Mouse (Mus musculus) embryonic facial prominence, embryonic 14.5 days (tissue): ENCODE results near the gene Dchs1. TPM values are rescaled to one million over a fixed set of nuclear protein-coding genes. Genes with fewer than 3 reads are reported as not detected.
"Not testable (repeated sequence)": the region's sequence is repeated elsewhere in the genome, so short reads cannot be mapped to it uniquely, and the experiment has no call there.

Experiments used
- ATAC-seq: fragments of 200-750 bp; cut with Nextera tagmentation; 2 replicates; pipeline ENCODE4 v1.8.0; 2017; ENCODE audit warnings: low read depth, moderate number of reproducible peaks, moderate TSS enrichment
- DNase-seq: peaks from one replicate; pipeline ENCODE4 v3.0.0-alpha.2; 2015; ENCODE audit warnings: low spot score
- H3K27ac ChIP-seq: fragments of 300-500 bp; sonication (generic); replicated peaks from 2 replicates; pipeline ENCODE4 v1.5.1; 2014; ENCODE audit warnings: low read depth, mild to moderate bottlenecking, low read length, moderate library complexity
- H3K27me3 ChIP-seq: fragments of 300-500 bp; sonication (generic); replicated peaks from 2 replicates; pipeline ENCODE4 v1.6.1; 2014; ENCODE audit warnings: low read length; ENCODE audit not compliant: control insufficient read depth, insufficient read depth
- H3K36me3 ChIP-seq: fragments of 300-500 bp; sonication (generic); 2 replicates; pipeline ENCODE4 v1.6.1; 2014; ENCODE audit warnings: low read length, mixed read lengths; ENCODE audit not compliant: control insufficient read depth, insufficient read depth
- H3K4me1 ChIP-seq: fragments of 300-500 bp; sonication (generic); 2 replicates; pipeline ENCODE4 v1.6.1; 2014; ENCODE audit warnings: antibody characterized with exemption, low read length; ENCODE audit not compliant: control insufficient read depth, insufficient read depth
- H3K4me2 ChIP-seq: fragments of 300-500 bp; sonication (generic); 2 replicates; pipeline ENCODE4 v1.6.1; 2014; ENCODE audit warnings: low read depth, mild to moderate bottlenecking, low read length, moderate library complexity, mixed read lengths
- H3K4me3 ChIP-seq: fragments of 300-500 bp; sonication (generic); 2 replicates; pipeline ENCODE4 v1.5.1; 2014; ENCODE audit warnings: low read depth, mild to moderate bottlenecking, low read length
- H3K9ac ChIP-seq: fragments of 300-500 bp; sonication (generic); 2 replicates; pipeline ENCODE4 v1.6.1; 2014; ENCODE audit warnings: low read depth, mild to moderate bottlenecking, low read length, moderate library complexity, mixed read lengths
- H3K9me3 ChIP-seq: fragments of 300-500 bp; sonication (generic); 2 replicates; pipeline ENCODE4 v1.6.1; 2016; ENCODE audit warnings: low read length; ENCODE audit not compliant: control insufficient read depth
- WGBS: fragments of 180-500 bp; shearing (Covaris S2); extraction: QIAGEN DNeasy Blood & Tissue Kit; methylation state at CpG from one replicate; pipeline ENCODE4 v1.1.7; 2014; 5-methylcytosine and 5-hydroxymethylcytosine counted together
- polyA plus RNA-seq: library from polyadenylated mRNA; unstranded; fragments of >200 nt; fragmentation: Nextera tagmentation; extraction: Ambion mirVana; gene quantifications from 2 replicates; pipeline ENCODE4 v1.2.1, GENCODE M21; 2014

The Dchs1 gene
- polyA plus RNA-seq, 1 experiment from 2014 or later = 21.2 TPM

- no peaks in the 10 kb centered on the region for H3K27me3 ChIP-seq
- ATAC-seq = peak; percentile 99
- peak within 1 kb of the TSS; percentile 89 for H3K27ac ChIP-seq
- peak; percentile 96 for DNase-seq
- H3K9me3 ChIP-seq = no peaks in the 10 kb centered on the region
- H3K4me2 ChIP-seq = peak within 1 kb of the TSS; percentile 73
- H3K9ac ChIP-seq = peak within 1 kb of the TSS; percentile 89
- peak within 1 kb of the TSS; percentile 84 for H3K4me3 ChIP-seq
- WGBS = 0% methylated on average over 26 of the region's 62 CpGs
- H3K4me1 ChIP-seq = peaks cover 21% of the 10 kb centered on the region
- H3K36me3 ChIP-seq = peaks cover 51% of the 10 kb centered on the region
These were observed 51.1 kb downstream of the Dchs1 start, which contains the start of gene Ilk for GRCm38 (mm10) chr7:105736264-105736901. Ilk (plus strand) TSS chr7:105736592.

DNA sequence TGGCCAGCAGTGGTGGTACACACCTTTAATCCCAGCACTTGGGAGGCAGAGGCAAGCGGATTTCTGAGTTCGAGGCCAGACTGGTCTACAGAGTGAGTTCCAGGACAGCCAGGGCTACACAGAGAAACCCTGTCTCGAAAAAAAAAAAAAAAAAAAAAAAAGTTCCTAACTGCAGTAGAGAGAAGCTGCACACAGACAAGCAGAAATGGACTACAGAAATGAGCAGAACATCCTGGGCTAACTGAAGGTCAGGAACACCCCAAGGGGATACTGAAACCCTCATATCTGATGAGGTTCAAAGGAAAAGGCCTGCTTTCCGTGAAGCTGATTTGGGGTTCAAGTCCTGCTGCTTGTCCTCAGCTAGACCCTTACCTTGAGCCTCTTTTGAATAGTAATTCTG, 52.0 kb downstream of the Dchs1 start:
- 36% methylated on average over 3 of the region's 4 CpGs for WGBS
- Histone ChIP-seq H3K27ac (peak overlapping the region; percentile 89), H3K4me1 (peaks cover 21% of the 10 kb centered on the region), H3K4me3 (peak overlapping the region; percentile 84), H3K4me2 (peak overlapping the region; percentile 73), H3K9ac (peak overlapping the region; percentile 89), H3K36me3 (peaks cover 49% of the 10 kb centered on the region)
- not testable (repeated sequence) for DNase-seq, ATAC-seq, H3K27me3 ChIP-seq, H3K9me3 ChIP-seq

DNA sequence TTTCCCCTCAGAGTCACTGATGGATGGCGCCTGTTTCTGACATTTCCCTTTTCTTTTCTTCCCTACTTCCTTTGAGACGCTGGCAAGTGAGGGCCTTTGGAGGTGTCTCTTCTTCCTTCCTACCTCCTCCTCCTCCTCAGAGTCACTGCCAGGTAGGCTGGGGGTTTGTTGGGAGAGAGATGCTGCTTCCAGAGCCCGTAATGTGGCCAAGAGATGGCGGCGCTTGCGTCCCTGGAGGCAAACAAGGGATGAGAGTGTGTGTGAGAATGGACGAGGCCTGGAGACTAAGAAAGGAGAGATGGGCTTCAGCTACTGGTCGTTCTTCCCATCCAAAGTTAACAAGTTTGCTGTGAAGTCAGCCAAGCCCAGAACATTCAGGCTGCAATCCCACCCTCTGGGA, 52.6 kb downstream of the Dchs1 start:
- Histone ChIP-seq H3K27ac (no peak overlapping the region), H3K27me3 (no peaks in the 10 kb centered on the region), H3K9ac (peak overlapping the region; percentile 89; the same call in 1 of the 2 replicates), H3K4me2 (peak overlapping the region; percentile 73; the same call in 1 of the 2 replicates), H3K36me3 (peaks cover 47% of the 10 kb centered on the region), H3K4me1 (peaks cover 21% of the 10 kb centered on the region), H3K9me3 (no peaks in the 10 kb centered on the region), H3K4me3 (peak overlapping the region; percentile 84; the same call in 1 of the 2 replicates)
- WGBS = 86% methylated on average over 8 of the region's 8 CpGs
- DNase-seq = no peak
- ATAC-seq = no peak

GRCm38 (mm10) chr7:105733836-105734235, 53.6 kb downstream of the Dchs1 start:
- H3K4me2 ChIP-seq = no peak overlapping the region
- ATAC-seq (no peak), DNase-seq (no peak)
- peaks cover 13% of the 10 kb centered on the region for H3K4me1 ChIP-seq
- no peaks in the 10 kb centered on the region for H3K27me3 ChIP-seq
- WGBS = 93% methylated on average over 11 of the region's 11 CpGs
- H3K9ac ChIP-seq = no peak overlapping the region
- H3K36me3 ChIP-seq = peaks cover 49% of the 10 kb centered on the region
- H3K27ac ChIP-seq = no peak overlapping the region
- H3K4me3 ChIP-seq = no peak overlapping the region
- H3K9me3 ChIP-seq = no peaks in the 10 kb centered on the region

DNA sequence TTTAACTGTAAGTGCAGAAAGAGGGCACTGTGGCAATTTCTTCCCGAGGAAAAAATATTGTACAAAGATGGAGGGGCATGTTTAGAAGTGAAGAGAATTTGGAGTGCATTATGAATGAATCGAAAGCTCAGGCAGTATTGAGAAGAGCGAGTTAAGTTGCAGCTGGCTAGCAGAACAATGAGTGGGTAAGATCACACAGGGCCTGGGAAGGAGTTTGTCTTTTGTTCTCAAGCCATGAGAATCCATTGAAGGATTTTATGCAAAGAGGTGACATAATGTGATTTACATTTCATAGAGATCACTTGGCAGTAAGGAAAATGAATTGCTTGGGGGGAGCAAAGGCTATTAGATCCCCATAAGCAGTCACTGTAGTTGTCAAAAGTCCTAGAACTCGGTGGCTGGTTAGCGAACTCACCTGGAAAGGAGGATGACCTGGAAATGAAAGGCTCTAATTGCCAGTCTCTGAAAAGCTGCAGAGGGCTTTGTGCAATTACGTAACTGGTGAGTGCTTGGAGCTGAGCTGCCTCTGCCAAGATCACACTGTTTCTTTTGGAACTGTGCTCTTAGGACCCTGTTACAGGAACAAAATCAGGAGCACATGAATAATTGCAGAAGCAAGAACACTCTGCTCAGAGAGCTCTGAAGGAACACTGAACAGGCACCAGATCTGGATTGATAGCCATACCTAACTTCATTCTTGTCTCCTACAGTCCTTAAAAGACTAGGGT, 58.6 kb downstream of the Dchs1 start:
- no peaks in the 10 kb centered on the region for H3K27me3 ChIP-seq
- no peaks in the 10 kb centered on the region for H3K4me1 ChIP-seq
- DNase-seq = no peak
- ATAC-seq = peak; percentile 38; the same call in 1 of the 2 replicates
- 77% methylated on average over 6 of the region's 6 CpGs for WGBS
- no peak overlapping the region for H3K4me2 ChIP-seq
- 0 out of 2 replicates have a peak overlapping the region, but pooled peaks have one; percentile 6 for H3K27ac ChIP-seq
- no peaks in the 10 kb centered on the region for H3K9me3 ChIP-seq
- H3K9ac ChIP-seq = no peak overlapping the region
- peaks cover 40% of the 10 kb centered on the region for H3K36me3 ChIP-seq
- no peak overlapping the region for H3K4me3 ChIP-seq

GRCm38 (mm10) chr7:105726980-105727325, 60.5 kb downstream of the Dchs1 start:
- no peak overlapping the region for H3K9ac ChIP-seq

DNA sequence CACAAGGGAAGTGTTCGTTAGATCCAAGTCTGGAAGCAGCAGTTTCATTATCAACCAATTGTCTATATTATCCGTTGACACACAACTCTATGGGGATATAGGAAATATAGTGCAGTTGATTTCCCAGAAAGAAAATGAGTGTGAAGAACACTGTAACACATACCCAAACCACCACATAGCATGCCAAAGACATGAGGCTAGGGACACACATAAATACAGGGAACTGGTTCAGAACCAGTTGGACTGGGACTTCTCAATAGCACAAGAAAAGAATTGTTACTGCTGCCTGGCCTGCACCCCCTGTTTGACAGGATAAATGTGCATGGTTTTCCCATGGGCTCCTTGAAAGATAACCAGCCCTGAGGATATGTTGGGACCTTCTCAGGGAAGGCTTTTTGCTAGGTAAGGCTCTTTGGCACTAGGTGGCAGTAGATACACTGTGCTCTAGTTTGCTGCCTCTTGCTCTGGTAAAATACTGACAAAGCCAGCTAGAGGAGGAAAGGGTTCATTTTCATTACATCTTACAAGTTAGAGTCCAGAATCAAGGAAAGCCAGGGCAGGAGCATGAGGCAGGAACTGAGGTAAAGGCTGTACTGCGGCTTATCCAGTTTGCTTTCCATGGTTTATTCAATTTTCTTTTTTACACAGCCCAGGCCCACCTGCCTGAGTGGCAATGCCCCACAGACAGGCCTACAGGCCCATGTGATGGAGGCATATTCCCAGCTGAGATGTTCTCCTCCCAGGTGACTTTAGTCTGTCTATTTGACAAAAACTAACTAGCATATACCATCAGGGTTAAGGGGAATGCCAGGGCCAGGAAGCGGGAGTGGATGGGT, 61.1 kb downstream of the Dchs1 start:
- WGBS = 76% methylated on average over 4 of the region's 4 CpGs
- H3K27ac ChIP-seq = no peak overlapping the region; the same call in 1 of the 2 replicates
- no peak overlapping the region for H3K4me2 ChIP-seq
- no peaks in the 10 kb centered on the region for H3K27me3 ChIP-seq
- H3K9ac ChIP-seq = peak overlapping the region; percentile 6; the same call in 1 of the 2 replicates
- no peaks in the 10 kb centered on the region for H3K9me3 ChIP-seq
- DNase-seq (peak; percentile 87), ATAC-seq (peak; percentile 83)
- no peaks in the 10 kb centered on the region for H3K4me1 ChIP-seq
- H3K36me3 ChIP-seq = peaks cover 15% of the 10 kb centered on the region
- no peak overlapping the region for H3K4me3 ChIP-seq

More at GRCm38 (mm10) chr7:105726980-105727325, 60.5 kb downstream of the Dchs1 start:
- DNase-seq = no peak
- Histone ChIP-seq H3K4me2 (no peak overlapping the region), H3K4me3 (no peak overlapping the region), H3K27me3 (no peaks in the 10 kb centered on the region), H3K9me3 (no peaks in the 10 kb centered on the region), H3K27ac (no peak overlapping the region; the same call in 1 of the 2 replicates), H3K4me1 (no peaks in the 10 kb centered on the region), H3K36me3 (peaks cover 21% of the 10 kb centered on the region)
- WGBS = 93% methylated on average over 4 of the region's 4 CpGs
- ATAC-seq = no peak

GRCm38 (mm10) chr7:105721916-105722315, 65.5 kb downstream of the Dchs1 start:
- no peak overlapping the region for H3K4me3 ChIP-seq
- H3K9ac ChIP-seq = no peak overlapping the region
- no peak overlapping the region for H3K4me2 ChIP-seq
- 66% methylated on average over 2 of the region's 2 CpGs for WGBS
- no peaks in the 10 kb centered on the region for H3K36me3 ChIP-seq
- DNase-seq (no peak), ATAC-seq (no peak)
- no peaks in the 10 kb centered on the region for H3K9me3 ChIP-seq
- H3K27me3 ChIP-seq = no peaks in the 10 kb centered on the region
- H3K27ac ChIP-seq = no peak overlapping the region
- H3K4me1 ChIP-seq = no peaks in the 10 kb centered on the region
